Mouse (Mus musculus) c-Kit-positive CD71-positive TER-119-positive erythroid progenitor cells, embryonic 14.5 days (primary cell): Measurements from ENCODE around the gene Irak3.

ENCODE experiments used
- DNase-seq: peaks from one replicate; pipeline ENCODE4 v3.0.0-alpha.2; 2013; ENCODE audit warnings: low spot score

Irak3 gene

DNA sequence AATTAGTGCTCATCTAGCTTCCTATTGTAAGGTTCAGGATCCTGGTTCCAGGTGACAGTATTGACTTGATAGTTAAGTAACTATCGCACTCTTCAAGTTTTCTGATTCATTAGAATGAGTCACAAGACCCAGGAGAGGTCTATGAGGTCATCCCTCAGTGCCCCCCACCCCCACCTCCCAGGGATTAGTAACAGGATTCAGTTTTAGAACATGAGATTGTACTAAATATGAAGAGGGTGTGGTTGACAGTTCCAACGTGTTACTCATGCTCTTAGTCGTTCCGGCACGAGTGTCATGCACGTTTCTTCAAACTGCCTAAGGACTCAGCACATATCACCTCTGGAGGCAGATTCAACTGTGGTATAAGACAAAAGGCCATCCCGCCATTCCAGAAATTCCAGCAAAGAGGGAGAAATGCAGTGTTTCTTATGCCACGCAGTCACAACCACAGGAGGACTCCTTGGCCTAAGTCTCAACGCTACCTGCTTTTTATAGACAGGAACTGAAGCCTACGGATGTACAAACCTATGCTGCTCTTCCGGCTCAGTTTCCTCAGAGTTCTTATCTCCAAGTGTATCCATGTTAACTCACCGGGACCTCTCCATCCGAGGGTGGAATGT lies 2.8 kb upstream of the Irak3 start:
- DNase-seq, result no peak

DNA sequence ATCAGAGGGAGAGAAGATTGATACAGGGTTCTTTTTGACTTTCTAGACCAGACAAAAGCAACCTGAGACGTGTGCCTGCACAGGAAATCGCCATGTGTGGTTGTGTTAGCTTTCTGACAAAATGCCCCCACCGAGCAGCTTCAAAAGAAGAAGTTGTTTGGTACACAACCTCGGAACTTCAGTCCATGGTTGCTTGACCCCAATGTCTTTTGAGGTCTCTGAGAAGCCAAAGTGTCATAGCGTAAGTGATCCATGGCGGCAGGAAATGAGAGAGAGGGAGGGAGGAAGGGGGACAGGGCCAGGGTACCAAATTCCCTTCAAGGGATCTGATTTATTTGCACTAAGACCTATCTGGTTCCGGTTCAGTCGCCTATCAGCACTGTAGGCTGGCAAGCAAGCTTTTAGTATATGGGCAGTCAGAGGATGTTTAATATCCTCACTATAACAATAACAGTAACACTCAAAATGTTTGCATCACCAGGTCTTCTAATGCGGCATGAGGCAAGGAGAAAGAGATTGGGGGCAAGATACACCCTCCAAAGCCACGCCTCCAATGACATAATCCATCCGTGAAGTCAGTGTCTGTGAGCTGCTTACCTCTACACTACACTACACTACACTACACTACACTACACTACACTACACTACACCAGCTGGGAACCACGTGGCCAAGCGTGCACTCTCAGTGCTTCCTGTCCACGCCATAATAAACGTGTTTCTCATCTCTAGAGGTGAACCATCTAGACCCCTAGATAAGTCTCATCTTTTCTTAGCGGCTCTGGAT lies 729 bp upstream of the Irak3 start:
- no peak for DNase-seq

DNA sequence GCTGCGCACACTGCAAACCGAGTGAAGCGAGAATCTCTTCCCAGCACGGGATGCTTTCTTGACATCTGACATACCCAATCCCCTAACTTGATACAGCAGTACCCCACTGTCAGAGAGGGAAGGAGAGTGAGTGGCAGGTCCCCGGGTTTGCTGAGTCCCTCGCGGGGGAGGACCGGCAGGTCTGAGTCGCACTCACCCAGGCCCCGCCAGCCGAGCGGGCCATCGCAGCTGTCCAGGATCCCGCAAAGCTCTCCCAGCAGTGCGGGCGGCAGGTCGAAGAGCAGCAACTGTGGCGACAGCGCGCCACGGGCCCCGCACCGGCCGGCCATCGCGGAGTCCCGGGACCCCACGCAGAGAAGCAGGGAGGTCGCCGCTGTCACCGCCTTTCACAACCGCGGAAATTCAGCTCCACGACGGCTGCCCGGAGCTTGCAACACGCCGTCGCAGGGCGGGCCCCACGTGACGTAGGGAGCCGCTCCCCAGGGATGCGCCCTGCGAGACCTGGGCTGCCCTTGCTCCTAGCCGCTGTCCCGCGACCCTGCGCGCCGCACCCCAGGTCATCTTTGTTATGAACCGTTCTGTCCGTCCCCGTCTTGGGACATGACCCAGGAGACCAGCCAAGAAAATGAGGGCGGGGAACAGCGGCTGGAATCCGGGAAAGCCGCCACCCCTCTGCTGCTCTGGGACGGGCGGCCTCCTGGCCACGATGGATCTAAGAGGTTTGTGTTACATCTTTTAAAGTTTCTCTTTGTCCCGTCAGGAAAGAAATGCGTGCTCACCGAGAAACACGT lies 604 bp downstream of the Irak3 start, which contains the start of gene Tmbim4:
Tmbim4 (plus strand) TSS at position 460 of the 791 bp plus-strand sequence.
- DNase-seq, result peak; percentile 45

DNA sequence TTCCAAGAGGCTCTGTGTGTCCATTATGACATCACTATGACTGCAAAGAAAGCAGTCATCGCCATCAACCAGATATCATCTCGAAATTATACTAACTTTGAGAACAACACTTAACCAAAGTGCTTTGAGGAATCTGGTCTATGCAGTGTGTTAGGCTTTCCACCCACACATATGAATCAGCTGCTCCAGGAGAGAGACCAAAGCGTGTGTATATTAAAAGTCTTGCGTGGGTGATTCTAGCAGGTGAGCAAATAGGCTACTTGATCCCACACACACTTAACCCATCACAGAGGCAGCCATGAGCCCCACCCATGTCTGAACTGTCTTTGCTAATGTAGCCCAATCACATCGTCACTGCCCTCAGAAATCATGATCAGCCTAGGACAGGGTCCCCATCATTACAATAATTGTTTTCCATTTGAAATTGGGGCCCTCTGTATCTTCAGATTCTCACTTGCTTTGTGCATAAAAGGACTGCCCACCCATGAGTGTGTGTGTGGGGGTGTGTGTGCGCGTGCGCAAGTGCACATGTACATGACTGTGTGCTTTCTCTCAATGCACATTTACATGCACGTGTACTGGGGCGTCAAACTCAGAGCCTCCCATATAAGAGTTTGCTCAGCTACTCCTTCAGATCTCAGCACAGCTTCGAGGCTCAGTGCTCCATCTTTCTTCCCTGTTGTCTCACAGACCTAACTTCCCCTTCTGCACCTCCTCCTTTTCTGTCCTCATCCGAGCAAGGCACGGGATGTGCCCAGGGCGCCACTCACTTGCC lies 4.7 kb downstream of the Irak3 start:
- DNase-seq, result no peak

DNA sequence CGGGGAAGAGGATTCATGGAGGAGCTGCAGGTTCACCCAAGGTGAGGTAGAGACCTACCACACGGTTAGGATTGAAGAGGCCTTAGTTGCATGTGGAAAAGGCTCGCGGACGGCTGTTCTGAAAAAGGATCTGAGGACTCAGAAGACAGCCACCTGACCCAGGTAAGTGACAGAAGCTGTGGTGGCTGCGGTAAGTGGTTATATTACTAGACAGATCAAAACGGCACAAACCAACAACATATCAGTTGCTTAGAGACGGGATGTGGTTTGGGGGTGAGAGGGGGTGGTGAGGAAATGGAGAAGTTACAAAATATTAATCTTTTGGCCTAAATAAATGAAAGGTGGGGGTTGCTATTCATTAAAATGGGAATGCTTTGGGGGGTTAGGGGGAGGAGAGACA lies 8.7 kb downstream of the Irak3 start:
- no peak for DNase-seq

DNA sequence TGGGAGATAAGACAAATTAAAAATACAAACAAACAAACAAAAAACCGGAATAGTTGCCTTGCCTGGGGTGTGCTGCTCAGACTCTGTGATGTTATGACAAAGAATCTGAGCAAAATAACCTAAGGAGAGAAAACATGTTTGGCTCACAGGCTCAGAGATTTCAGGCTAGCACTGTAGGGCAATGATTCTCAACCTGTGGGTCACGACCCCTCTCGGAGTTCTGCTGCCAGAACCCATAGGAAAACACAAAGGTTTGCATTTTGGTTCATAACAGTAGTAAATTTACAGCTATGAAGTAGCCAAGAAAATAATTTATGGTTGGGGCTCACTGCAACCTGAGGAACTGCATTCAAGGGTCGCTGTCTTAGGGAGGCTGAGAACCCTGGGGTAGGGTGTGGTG lies 9.7 kb downstream of the Irak3 start:
- no peak for DNase-seq

DNA sequence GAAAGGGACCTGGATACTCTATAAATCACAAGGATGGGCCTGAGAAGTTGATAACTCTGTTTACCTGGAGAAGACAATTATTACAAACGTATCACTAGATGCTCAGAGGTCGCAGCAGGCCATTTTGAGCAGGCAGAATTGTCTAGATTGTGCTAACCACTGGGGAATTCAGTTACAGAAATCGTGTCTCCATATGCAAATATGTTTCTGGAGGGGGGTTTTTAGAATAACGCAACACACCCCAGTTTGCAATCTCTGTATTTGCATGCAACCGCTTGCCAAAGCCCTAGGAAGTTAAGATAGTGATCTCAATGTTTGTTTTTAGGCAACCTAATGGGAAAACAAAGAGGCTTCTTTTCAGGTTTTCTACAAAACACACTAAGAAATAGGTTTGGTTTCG lies 10.8 kb downstream of the Irak3 start:
- DNase-seq, result no peak

DNA sequence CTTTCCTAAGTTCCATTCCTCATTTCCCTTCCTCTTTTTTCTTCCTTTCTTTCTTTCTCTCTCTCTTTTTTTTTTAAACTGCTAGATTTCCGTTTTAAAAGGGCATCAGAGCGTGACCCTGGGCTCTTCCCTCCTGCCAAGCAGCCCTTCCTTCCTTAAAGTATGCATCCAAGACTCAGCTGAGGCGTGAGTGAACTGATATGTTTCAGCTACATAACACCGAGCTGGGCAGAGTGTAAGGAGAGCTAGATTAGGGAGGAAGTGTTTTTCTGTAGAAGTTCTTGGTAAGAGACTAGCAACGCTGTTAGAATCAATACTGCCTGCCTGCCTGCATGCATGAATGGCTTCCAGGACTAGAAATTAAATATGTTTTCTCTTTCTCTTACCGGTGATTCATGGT lies 12.1 kb downstream of the Irak3 start:
- DNase-seq, result no peak

DNA sequence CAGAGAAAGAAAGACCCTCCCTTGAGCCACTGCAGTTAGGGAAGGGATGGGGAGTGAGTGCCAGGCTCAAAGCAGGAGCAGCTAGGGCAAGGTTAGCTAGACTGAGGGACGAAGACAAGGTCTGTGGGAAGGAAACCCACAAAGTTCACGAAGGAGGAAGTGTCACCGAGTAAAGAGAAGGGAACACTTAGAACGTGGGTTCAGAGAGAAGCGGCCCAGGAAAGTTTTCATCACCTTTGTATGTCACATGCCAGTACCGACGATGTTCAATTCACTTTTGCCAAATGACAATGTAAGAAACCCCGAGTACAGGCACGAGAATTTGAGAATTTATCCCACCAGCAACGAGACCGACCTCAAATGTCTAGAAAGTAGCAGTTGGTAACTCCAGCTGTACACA lies 12.7 kb downstream of the Irak3 start:
- DNase-seq, result no peak

DNA sequence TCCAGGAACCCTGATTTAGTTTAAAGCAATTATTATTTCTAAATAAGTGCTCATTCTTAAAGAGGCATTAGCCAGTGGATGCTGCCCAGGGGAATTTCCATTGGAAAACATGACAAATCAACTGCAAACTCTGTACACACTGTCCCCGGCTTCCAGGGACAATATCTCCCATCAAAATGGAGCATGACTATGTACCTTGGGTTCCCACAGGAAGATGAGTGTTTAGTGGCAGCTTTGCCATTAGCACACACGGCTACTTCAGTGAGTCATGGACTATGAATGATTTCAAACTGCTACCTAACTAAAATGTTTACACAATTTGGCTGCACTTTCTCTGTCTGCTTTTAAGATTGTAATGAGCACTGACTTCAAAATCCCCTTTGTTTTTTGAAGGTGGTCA lies 13.4 kb downstream of the Irak3 start:
- DNase-seq, result no peak

DNA sequence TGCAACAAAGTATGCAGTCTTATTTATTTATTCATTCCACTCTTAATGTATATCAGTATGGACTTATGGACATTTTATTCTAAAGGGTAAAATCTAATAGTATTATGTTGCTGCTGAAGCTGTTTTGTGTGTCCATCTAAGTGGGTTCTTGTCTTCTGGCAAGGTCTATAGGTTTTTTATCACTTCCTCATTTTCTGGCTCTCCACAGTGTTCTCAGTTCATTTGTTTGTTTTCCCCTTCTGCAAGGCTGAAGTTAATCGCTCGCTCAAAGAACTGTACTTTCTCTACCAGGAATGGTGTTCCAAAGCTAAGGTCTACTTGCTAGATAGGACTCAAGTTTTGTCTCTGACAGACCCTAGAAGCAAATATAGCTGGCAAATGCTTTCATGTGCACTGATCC lies 18.6 kb downstream of the Irak3 start:
- DNase-seq, result no peak

DNA sequence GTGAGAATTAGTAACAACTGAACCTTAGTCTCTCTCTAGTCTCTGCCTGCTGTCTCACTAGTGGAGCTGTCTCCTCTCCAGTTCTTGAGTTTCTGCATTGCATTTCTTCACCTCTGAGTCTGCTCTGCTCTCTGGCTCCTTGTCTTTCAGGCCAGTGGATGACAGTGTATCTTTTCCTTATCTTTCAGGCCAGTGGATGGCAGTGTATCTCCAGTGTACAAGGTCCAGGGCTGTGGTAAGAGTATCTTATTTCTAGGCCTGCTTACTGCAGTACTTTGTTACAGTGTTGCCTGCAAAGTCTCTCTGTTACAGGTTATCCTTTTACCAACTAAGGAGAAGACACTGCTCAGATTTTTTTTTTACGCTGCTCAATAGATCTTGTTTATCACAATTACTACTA lies 19.0 kb downstream of the Irak3 start:
- DNase-seq, result no peak

DNA sequence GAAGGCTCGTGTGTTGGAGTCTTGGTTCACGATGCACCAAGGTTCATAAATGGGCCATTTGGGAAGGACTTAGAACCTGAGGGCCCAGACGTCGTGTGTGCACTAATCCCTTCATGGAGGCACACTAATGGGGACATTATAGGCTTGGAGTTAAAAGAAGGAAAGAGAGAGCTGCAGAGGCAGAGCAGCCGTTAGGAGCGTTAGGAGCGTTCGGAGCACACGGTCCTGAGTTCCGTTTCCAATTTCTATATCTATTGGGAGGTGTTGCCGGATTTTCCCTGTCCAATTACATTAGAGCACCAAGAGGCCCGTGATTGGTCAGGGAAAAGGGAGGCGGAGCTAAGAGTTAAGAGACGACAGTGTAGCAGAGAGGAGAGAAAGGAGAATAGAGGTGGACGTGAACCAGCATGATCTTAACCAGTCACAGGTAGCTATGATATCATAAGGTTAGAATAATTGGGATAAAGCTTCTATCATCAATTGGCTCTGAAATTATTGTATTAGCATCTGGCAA lies 27.7 kb downstream of the Irak3 start:
- DNase-seq, result no peak

DNA sequence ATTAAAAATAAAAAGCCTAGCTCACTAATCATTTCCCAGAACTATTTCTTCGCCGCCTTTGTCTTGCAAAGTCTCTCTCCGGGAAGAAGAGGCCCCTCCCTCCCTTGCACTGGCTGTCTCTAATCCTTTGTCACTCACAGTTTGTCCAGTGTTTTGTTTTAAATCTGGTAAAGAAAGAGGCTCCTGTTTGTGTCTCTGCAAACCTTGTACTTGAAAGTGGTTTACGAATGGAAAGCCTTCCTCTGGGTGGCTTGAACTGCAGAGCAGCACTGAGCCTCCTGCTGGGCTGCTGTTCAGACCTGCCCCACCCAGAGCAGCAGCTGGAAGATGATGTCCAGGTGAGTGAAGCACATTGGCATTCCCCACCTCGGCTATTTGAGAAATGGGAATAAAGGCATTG lies 30.6 kb downstream of the Irak3 start:
- DNase-seq, result no peak

DNA sequence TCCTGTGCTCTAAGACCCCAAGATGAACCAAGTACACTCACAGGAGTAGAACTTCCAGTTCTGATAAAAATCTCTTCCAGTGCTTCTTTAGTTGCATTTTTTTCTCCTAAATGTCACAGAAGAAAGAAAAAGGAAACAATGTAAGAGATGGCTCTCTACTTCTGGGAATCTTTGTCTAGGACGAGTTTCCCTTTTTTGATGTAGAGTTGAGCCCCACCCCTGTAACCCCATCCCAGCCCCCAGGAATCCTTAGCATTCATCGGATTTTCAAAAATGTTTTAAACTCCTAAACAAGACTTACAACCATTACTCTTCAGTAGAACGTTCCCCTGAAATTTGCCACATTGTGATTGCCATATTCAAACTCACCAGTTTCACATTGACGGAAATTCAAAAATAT lies 31.7 kb downstream of the Irak3 start:
- DNase-seq, result no peak

DNA sequence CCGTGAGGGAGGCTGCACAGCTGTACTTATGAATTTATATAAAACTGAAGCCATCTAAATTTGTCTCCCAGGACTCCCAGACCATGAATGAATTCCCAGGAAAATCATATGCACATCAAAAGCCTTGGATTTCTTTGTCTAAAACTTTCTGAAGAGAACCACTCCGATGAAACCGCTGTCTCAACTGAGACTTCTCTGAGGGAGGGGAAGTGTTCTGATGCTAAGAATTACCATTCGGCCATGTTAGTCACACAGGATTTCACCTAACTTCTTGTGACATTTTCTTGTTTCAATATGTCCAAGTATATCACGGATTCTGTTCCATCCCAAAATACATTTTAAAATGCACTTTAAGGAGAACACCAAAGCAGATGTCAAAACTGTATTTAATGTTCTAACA lies 32.1 kb downstream of the Irak3 start:
- no peak for DNase-seq

DNA sequence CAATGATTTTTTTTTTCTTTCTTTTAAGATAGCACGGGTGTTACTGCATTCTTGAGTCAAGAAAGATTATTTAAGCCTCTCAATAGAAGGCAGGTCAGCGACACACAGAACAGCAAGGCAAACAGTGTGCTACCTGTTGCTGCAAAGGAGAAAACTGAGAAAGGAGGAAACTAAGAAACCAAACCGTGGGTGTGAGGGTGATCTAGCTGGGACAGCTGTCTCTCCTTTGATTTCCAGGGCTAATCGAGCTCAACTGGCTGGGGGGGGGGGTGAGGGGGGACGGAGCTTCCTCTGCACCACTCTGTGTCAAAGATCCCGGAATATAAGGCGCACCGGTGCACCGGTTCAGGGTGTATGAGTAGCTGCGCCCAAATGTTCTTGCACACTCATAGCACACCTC lies 32.9 kb downstream of the Irak3 start:
- no peak for DNase-seq

DNA sequence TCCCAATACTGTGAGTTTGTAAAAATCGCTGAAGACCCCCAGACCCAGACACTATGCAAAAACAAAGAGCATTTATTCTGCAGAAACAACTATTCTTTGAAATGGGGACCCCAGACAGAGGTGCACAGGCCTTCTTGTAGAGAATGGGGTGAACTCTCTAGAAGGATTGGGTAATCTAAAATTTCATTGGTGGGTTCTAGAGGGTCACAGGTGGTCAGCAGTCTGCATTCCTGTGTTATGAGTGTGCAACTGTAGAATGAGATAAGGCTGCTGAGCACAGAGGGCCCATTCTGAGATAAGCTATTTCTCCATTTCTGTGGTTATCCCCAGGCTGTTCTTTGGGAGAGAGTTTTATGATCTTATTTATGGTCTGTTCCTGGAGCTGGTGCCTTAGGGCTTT lies 33.9 kb downstream of the Irak3 start:
- DNase-seq, result peak; percentile 13

DNA sequence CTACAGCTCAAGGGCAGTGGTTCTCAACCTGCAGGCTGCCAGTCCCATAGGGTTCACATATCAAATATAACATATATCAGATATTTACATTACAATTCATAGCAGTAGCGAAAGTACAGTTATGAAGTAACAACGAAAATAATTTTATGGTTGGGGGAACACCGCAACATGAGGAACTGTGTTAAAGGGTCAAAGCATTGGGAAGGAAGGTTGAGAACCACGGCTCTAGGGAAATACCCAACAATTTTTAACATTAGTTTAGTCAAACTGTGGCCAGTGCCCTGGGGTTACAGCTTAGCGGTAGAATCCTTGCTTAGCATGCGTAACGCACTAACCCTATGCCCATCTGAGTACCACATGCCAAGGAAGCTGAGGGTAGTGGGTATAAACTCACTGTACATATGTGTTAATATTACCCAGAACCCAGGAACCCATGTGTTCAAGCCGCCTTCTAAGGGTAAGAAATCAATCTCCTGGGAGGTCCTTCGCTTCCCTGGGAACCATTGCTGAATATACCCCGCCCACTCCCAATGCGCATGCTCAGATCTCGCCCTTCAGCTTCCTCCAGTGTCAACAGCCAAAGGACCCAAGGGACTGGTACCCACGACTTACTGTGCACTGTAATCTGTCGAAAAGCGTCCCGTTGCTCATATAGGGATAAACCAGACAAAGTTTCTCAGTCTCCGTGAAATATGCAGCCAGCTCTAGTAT lies 36.0 kb downstream of the Irak3 start:
- DNase-seq, result no peak

DNA sequence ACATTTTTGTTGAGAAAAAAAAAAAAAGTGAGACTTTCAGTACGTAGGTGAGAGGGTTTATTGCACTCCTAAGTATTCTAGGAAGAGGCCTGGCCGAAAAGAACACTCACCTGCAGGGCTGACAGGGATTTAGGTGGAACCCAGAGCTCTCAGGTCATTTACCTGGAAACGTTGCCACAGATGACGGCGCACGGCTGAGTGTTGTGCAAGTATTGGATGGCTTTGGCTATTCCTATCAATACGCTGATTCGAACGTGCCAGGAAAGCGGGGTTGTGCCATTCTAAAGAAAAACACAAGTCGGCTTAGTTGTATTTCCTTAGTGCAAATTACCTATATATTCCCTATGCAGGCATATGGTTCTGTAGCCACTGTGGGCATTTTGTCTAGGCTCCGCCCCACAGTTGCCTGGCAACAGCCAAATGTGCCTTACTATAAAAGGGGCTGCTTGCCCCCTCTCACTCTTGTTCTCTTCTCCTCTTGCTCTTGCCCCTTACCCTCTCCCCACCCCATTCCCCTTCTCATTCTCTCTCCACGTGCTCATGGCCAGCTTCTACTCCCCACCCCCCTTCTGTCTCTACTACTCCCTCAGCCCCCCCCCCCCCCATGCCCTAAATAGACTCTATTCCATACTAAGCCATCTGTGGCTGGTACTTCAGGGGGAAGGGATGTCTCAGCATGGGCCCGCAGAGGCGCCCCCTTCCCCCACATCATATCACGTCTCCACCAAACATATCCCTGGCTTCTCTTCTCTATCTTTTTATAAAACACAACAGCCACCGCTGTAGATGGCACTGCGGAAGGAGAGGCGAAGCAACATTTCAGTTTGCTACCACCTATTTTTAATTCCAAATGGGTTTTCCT lies 36.8 kb downstream of the Irak3 start:
- no peak for DNase-seq

DNA sequence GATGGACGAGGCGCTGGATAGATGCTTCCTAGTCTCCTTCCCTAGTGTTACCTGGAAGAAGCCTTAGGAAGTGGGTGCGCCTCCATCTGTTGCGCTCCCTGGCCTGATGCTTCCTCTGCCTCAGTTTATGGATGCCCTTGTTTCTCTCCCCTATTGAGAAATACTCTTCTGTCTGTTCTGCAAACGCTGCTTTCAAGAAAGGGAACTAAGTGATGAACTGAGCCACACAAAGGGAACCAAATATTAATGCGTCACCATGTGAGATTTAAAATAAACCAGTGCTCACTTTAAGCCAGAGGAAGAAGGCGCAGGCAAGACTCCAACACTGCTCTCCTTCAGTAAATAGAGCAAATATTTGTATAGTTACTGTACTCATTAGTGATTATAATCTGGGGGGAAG lies 38.4 kb downstream of the Irak3 start:
- no peak for DNase-seq
